Mouse (Mus musculus): ENCODE measurements around the gene Hmg20a. TPM values are rescaled to one million over a fixed set of nuclear protein-coding genes. Genes with fewer than 3 reads are reported as not detected.

Hmg20a gene
- polyA plus RNA-seq, 1 experiment from 2014 or later: 13.2 TPM

- DNase-seq (no peak), ATAC-seq (ENCODE audit: low read depth) (peak; percentile 80)
- Histone ChIP-seq H3K4me3 (replicated peaks) (no peak overlapping the region), H3K4me2 (peak overlapping the region; percentile 13), H3K36me3 (no peaks in the 10 kb centered on the region), H3K9ac (no peak overlapping the region), H3K27ac (0 out of 2 replicates have a peak overlapping the region, but pooled peaks have one; percentile 16), H3K27me3 (no peaks in the 10 kb centered on the region), H3K9me3 (replicated peaks) (no peaks in the 10 kb centered on the region), H3K4me1 (replicated peaks) (peaks cover 20% of the 10 kb centered on the region)
- 44% methylated on average over 2 of the region's 2 CpGs for WGBS (ENCODE audit: insufficient replicate concordance)
Observed at GRCm38 (mm10) chr9:56453038-56453815, 34.8 kb downstream of the Hmg20a start.

GRCm38 (mm10) chr9:56456426-56456825 lies 38.0 kb downstream of the Hmg20a start:
- Histone ChIP-seq H3K27ac (no peak overlapping the region), H3K9ac (no peak overlapping the region), H3K36me3 (no peaks in the 10 kb centered on the region), H3K9me3 (replicated peaks) (no peaks in the 10 kb centered on the region), H3K27me3 (no peaks in the 10 kb centered on the region), H3K4me1 (replicated peaks) (peaks cover 20% of the 10 kb centered on the region), H3K4me2 (no peak overlapping the region), H3K4me3 (replicated peaks) (no peak overlapping the region)
- ATAC-seq (ENCODE audit: low read depth): no peak
- DNase-seq: no peak
- WGBS (ENCODE audit: insufficient replicate concordance): 81% methylated on average over 3 of the region's 3 CpGs

GRCm38 (mm10) chr9:56460987-56461386 lies 42.6 kb downstream of the Hmg20a start:
- DNase-seq (no peak), ATAC-seq (ENCODE audit: low read depth) (no peak)
- H3K9me3 ChIP-seq (replicated peaks): no peaks in the 10 kb centered on the region
- H3K4me2 ChIP-seq: no peak overlapping the region
- WGBS (ENCODE audit: insufficient replicate concordance): 71% methylated on average over 5 of the region's 5 CpGs
- no peak overlapping the region for H3K4me3 ChIP-seq (replicated peaks)
- H3K27ac ChIP-seq: no peak overlapping the region
- no peak overlapping the region for H3K9ac ChIP-seq
- H3K36me3 ChIP-seq: no peaks in the 10 kb centered on the region
- peaks cover 24% of the 10 kb centered on the region for H3K4me1 ChIP-seq (replicated peaks)
- no peaks in the 10 kb centered on the region for H3K27me3 ChIP-seq

GRCm38 (mm10) chr9:56462606-56463005 lies 44.2 kb downstream of the Hmg20a start:
- Histone ChIP-seq H3K4me3 (replicated peaks) (no peak overlapping the region), H3K9ac (no peak overlapping the region), H3K9me3 (replicated peaks) (no peaks in the 10 kb centered on the region), H3K27me3 (no peaks in the 10 kb centered on the region), H3K4me2 (no peak overlapping the region), H3K36me3 (peaks cover 4% of the 10 kb centered on the region; the same call in 1 of the 2 replicates), H3K4me1 (replicated peaks) (peaks cover 22% of the 10 kb centered on the region), H3K27ac (no peak overlapping the region)
- ATAC-seq (ENCODE audit: low read depth) (no peak), DNase-seq (no peak)
- 77% methylated on average over 1 of the region's 1 CpGs for WGBS (ENCODE audit: insufficient replicate concordance)

GRCm38 (mm10) chr9:56463046-56463445 lies 44.6 kb downstream of the Hmg20a start:
- peaks cover 22% of the 10 kb centered on the region for H3K4me1 ChIP-seq (replicated peaks)
- H3K4me3 ChIP-seq (replicated peaks): no peak overlapping the region
- ATAC-seq (ENCODE audit: low read depth) (no peak), DNase-seq (no peak)
- no peak overlapping the region for H3K27ac ChIP-seq
- peaks cover 9% of the 10 kb centered on the region; the same call in 1 of the 2 replicates for H3K36me3 ChIP-seq
- no peak overlapping the region for H3K4me2 ChIP-seq
- 66% methylated on average over 2 of the region's 2 CpGs for WGBS (ENCODE audit: insufficient replicate concordance)
- no peak overlapping the region for H3K9ac ChIP-seq
- no peaks in the 10 kb centered on the region for H3K27me3 ChIP-seq
- no peaks in the 10 kb centered on the region for H3K9me3 ChIP-seq (replicated peaks)

GRCm38 (mm10) chr9:56463686-56464515 lies 45.5 kb downstream of the Hmg20a start:
- 60% methylated on average over 4 of the region's 4 CpGs for WGBS (ENCODE audit: insufficient replicate concordance)
- no peak overlapping the region for H3K4me2 ChIP-seq
- no peaks in the 10 kb centered on the region for H3K27me3 ChIP-seq
- ATAC-seq (ENCODE audit: low read depth): no peak
- H3K4me3 ChIP-seq (replicated peaks): no peak overlapping the region
- peaks cover 10% of the 10 kb centered on the region; the same call in 1 of the 2 replicates for H3K36me3 ChIP-seq
- H3K9ac ChIP-seq: no peak overlapping the region
- no peak for DNase-seq
- H3K9me3 ChIP-seq (replicated peaks): no peaks in the 10 kb centered on the region
- H3K27ac ChIP-seq: no peak overlapping the region
- peaks cover 22% of the 10 kb centered on the region for H3K4me1 ChIP-seq (replicated peaks)

GRCm38 (mm10) chr9:56464863-56465654 lies 46.6 kb downstream of the Hmg20a start:
- H3K27me3 ChIP-seq: no peaks in the 10 kb centered on the region
- 31% methylated on average over 23 of the region's 23 CpGs for WGBS (ENCODE audit: insufficient replicate concordance)
- H3K9me3 ChIP-seq (replicated peaks): no peaks in the 10 kb centered on the region
- no peak overlapping the region for H3K9ac ChIP-seq
- H3K4me2 ChIP-seq: no peak overlapping the region
- 0 out of 2 replicates have a peak overlapping the region, but pooled peaks have one; percentile 3 for H3K27ac ChIP-seq
- H3K4me1 ChIP-seq (replicated peaks): peaks cover 22% of the 10 kb centered on the region
- DNase-seq: no peak
- no peak overlapping the region for H3K4me3 ChIP-seq (replicated peaks)
- ATAC-seq (ENCODE audit: low read depth): no peak
- H3K36me3 ChIP-seq: peaks cover 16% of the 10 kb centered on the region; the same call in 1 of the 2 replicates

- H3K27me3 ChIP-seq: no peaks in the 10 kb centered on the region
- no peak overlapping the region for H3K4me2 ChIP-seq
- no peak overlapping the region for H3K4me3 ChIP-seq (replicated peaks)
- H3K9me3 ChIP-seq (replicated peaks): no peaks in the 10 kb centered on the region
- H3K27ac ChIP-seq: no peak overlapping the region
- ATAC-seq (ENCODE audit: low read depth): no peak
- H3K9ac ChIP-seq: no peak overlapping the region
- WGBS (ENCODE audit: insufficient replicate concordance): 80% methylated on average over 4 of the region's 4 CpGs
- DNase-seq: no peak
- peaks cover 16% of the 10 kb centered on the region; the same call in 1 of the 2 replicates for H3K36me3 ChIP-seq
- H3K4me1 ChIP-seq (replicated peaks): peaks cover 22% of the 10 kb centered on the region
Observed at GRCm38 (mm10) chr9:56466251-56466650, 47.8 kb downstream of the Hmg20a start.

GRCm38 (mm10) chr9:56469656-56470055 lies 51.2 kb downstream of the Hmg20a start:
- Histone ChIP-seq H3K36me3 (peaks cover 27% of the 10 kb centered on the region), H3K4me1 (replicated peaks) (peaks cover 12% of the 10 kb centered on the region), H3K4me2 (no peak overlapping the region), H3K4me3 (replicated peaks) (no peak overlapping the region), H3K9ac (no peak overlapping the region), H3K27ac (no peak overlapping the region), H3K9me3 (replicated peaks) (no peaks in the 10 kb centered on the region), H3K27me3 (no peaks in the 10 kb centered on the region)
- no peak for ATAC-seq (ENCODE audit: low read depth)
- DNase-seq: no peak
- 53% methylated on average over 2 of the region's 2 CpGs for whole genome bisulfite sequencing (ENCODE audit: insufficient replicate concordance)

- Histone ChIP-seq H3K4me2 (no peak overlapping the region), H3K4me1 (replicated peaks) (peaks cover 5% of the 10 kb centered on the region; the same call in 1 of the 2 replicates), H3K9ac (no peak overlapping the region), H3K9me3 (replicated peaks) (no peaks in the 10 kb centered on the region), H3K27ac (no peak overlapping the region), H3K27me3 (no peaks in the 10 kb centered on the region), H3K36me3 (peaks cover 31% of the 10 kb centered on the region), H3K4me3 (replicated peaks) (no peak overlapping the region)
- DNase-seq: no peak
- ATAC-seq (ENCODE audit: low read depth): no peak
- 51% methylated on average over 7 of the region's 7 CpGs for WGBS (ENCODE audit: insufficient replicate concordance)
Observed at GRCm38 (mm10) chr9:56470291-56470690, 51.9 kb downstream of the Hmg20a start.
